Mouse (Mus musculus) bone marrow macrophage, adult 2 months (primary cell): ENCODE results near the gene Med25.

Source experiments
- CTCF ChIP-seq: IDR thresholded peaks from 2 replicates; pipeline ENCODE4 v1.5.1; 2012; ENCODE audit warnings: low read depth, mild to moderate bottlenecking, low read length, moderate library complexity
- POLR2A ChIP-seq: IDR thresholded peaks from 2 replicates; pipeline ENCODE4 v1.6.1; 2012; ENCODE audit warnings: mild to moderate bottlenecking, low read depth, low read length, borderline replicate concordance

- TF ChIP-seq CTCF: no peak
- TF ChIP-seq POLR2A: no peak
Observed at GRCm38 (mm10) chr7:44918219-44918618, 25.7 kb upstream of the Med25 start.
